Mouse (Mus musculus): Measurements from ENCODE around the gene Tln2.

Gene Tln2

DNA sequence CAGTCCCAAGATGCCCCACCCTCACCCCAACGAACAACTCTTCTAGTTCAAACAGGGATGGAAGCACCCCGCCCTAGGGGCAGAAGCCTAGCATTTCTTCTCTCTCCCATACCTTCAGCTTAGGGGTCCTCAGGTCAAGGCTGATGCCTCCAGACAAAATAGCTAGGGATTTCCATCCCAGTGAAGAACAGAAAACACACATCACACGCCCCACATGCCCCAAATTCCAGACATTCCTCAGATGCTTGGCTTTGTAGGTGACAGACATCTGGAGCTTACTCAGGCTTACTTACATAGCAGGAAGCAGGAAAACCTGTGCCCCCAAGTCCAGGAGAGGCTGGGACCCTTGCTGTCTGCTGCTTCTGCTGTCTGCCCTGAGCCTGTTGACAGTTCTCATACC lies 351.1 kb downstream of the Tln2 start:
- DNase-seq (ENCODE audit: low read depth), result no peak

DNA sequence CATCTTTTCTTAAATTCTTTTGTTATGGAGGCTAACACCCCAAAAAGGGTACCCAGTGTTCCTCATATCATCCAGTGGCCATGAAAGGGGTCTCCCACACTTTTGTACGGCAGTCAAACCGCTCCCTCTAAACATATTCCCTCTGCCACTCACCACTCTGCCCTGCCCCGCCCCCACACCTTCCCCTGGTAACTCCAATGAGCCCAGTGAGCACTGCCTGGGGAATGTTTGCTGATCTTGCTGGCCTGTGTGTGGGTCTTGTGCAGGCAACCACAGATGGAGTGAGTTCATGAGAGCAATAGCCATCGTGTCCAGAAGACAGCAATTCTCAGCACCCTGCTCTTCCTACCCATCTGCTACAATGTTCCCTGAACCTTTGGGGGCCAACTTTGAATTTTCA lies 354.3 kb downstream of the Tln2 start:
- DNase-seq (ENCODE audit: low read depth), result peak; percentile 75

DNA sequence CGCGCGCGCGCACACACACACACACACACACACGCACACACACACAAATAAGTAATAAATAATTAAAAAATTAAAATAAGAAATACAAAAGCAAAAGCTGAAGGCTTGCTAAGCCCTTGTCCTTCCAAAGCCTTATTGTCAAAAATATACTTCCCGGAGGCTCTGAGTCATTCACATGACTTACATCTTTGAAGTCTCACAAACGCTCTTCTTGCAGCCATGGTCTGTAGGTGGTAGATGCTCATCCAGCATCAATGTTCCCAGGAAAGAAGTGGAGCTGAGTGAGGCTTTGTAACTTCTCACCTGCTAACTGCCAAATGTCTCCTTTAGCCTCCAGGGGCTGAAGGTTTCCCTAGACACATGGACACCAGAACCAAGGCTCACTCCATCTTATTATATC lies 362.9 kb downstream of the Tln2 start:
- no peak for DNase-seq (ENCODE audit: low read depth)

DNA sequence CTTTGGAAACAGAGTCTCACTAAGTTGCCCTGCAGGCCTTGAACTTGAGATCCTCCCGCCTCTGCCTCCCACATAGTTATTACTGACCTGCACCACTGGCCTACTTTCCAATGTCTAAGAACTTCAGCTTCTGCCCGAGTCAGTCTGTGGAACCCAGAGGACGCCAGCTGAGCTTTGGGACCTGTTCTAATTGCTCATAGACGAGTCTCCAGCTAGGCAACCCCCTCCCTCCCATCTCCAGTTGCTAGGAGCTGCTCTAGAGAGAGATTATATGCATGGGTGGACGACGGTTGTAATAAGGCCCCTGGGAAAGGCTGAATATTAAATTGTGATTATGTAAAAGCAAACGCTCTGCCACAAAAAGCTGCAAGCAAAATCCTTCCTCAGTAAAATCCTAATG lies 364.2 kb downstream of the Tln2 start:
- DNase-seq (ENCODE audit: low read depth), result no peak

DNA sequence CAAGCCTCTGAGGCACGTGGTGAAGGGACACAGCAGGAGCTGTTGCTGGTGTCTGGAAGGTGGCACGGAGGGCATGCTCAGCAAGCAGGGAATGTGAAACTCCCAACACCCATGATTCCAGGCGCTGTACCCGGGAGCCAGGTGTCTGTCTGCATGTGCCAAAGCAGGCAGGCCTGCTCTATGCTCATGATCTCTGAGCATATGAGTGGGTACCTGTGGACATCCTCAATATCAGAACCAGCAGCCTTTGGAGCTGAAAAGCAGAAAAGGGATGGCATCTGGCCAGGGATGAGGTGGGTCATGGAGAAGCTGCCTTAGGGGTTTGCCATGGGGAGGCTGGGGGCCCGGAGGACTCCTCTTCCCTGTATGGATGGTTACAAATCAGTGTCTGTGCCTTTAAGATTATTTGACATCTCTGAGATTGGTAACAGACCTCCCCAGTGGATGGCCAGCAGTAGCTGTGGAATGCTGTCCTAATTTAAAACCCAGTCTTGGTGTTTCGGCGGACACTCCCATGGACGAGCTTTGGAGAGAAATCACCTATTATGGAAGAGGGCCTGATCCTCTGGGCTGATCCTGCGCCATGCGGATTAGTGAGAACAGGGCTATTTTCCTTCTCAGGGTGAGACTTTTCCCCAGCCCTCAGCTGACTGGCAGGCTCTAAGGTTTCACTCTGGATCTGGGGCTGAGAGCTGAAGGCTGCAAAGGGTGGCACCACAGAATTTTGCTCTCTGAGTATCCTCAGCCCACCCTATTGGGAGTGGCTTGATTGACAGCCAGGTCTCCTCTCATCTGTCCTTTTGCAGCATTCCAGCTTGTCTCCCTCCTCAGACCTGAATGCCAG lies 367.8 kb downstream of the Tln2 start:
- DNase-seq (ENCODE audit: low read depth), result no peak

DNA sequence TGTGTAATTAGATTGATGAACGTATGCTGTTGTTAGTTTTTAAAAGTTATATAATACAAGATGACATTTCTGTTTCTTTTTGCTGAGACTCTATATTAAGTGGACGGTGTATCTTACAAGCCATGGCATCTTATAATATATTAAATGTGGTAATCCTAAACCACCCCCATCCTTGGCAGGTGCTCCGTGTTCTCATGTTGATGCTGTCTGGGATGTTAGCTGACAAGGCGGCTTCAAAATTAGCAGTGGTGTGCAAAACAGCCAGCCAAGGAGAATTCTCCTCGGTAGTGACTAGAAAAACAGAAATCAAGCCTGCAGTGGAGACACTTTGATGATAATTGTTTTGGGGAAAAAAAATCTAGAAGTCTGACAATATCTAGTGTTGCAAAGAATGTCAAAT lies 371.8 kb downstream of the Tln2 start:
- DNase-seq (ENCODE audit: low read depth), result no peak

DNA sequence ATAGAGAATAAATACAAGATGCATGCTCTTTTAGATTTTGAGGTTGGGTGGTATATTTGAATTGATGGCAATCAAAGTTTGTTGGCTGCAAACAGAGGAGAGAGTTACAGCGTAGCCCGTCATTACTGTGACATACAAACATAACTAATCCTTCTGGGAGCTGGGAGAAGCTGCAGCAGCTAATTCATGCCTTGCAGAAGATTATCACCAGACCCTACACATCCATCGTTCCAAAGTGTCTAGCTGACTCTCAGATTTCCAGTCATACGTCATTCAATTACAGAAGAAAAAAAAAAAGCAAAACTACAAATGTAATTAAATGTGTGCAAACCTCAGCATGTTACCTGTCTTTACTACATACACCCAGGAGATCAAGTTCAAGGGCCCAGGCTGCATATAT lies 372.3 kb downstream of the Tln2 start:
- no peak for DNase-seq (ENCODE audit: low read depth)

DNA sequence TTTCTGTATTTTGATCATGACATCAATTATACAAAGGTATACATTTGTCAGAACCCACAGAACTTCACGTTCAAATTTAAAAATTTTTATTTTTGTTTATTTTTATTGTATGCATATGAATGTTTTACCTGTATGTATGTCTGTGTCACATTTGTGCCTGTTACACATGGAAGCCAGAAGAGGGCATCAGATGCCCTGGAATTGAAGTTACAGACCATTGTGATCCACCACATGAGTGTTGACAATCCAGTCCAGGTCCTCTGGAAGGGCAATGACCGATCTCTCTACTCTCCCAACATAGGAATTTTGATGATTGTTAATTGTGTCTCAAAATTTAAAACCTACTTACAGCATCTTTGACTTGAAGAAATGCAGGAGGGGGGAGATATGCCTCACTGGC lies 374.9 kb downstream of the Tln2 start:
- DNase-seq (ENCODE audit: low read depth), result no peak

DNA sequence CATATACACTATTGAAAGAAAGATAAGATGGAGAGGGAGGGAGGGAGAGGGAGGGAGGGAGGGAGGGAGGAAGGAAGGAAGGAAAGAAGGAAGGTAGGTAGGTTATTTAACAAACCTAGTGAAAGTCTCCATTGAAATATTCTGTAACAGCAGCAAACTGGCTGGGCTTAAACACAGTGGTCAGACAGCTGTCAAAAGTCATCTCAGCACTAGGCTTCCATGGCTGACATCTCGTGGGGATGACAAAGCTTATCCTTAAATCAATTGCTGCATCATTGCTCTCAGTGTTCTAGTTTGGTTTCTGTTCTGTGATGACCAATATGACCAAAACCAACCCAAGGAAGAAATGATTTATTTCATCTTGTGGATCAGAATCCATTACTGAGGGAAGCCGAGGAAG lies 376.0 kb downstream of the Tln2 start:
- no peak for DNase-seq (ENCODE audit: low read depth)

DNA sequence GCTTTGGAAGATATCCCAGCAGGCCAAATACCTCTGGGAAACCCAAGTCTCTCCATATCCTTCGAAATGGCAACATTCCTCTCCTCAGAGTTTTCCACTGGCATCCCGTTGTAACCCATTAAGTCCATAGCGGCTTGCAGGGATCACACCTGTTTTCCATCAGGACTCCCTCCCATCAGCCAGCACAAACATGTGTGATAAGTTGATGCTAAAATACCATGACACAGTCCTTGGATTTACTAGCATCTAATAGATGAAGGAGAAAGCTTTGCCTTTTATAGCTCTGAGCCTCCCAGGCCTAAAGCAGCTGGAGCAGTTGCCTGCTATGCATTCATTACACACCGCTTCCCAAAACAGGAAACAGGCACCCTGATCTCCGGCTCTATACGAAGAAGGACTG lies 377.5 kb downstream of the Tln2 start:
- DNase-seq (ENCODE audit: low read depth), result peak; percentile 86

DNA sequence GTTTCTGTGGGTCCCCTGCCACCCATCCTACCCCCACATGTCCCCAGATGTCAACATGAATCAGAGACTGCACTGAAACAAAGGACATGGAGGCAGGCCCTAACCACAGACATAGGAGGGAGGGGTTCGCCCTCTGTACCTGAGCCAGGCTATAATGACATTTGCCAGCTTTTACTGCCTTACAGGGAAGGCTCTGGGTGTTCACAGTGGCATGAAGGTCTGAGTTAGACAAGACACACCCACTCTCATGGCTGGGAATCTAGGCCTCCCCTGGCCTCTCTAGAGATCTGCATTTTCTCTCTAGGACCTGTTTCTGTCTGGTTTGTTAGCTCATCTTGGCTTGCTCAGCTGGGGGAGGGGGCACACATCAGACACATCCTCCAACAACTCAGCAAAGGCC lies 380.8 kb downstream of the Tln2 start:
- DNase-seq (ENCODE audit: low read depth), result peak; percentile 17

DNA sequence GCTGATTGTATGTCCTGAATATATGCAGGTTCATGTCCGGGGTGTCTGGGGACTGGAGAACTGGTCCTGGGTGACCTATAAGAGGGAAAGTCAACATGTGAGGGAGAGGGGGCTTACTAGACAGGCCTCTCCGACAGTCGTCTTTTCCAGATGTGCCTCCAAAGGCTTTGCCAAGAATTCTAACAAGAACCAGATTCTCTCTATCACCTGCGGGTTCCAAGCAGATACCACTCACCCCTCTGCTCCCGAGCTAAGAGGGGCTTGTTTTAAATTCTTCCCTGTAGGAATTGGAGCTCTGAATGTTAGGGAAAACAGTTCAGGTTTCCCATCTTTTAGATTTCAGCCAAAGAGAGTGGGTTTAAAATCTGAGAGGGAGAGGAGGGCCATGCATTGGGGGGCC lies 381.3 kb downstream of the Tln2 start:
- no peak for DNase-seq (ENCODE audit: low read depth)

DNA sequence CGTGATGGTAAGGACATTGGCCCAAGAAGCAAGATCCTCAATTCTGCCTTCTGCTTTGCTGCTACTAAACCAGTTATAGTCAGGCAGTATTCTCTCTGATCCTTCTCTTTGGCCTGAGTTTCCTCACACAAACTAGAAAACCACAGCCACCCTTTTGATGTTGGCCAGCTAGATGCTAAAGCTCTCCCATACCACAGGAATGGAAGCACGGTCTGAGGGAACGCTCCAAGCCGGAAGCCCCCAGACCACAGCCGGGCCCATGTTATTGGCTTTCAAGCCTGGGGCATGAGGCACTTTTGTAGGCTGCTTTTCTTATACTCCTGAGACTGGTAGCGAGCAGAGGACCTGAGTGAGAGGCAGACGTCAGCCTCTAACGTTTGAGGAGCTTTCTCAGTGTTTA lies 383.4 kb downstream of the Tln2 start:
- no peak for DNase-seq (ENCODE audit: low read depth)

DNA sequence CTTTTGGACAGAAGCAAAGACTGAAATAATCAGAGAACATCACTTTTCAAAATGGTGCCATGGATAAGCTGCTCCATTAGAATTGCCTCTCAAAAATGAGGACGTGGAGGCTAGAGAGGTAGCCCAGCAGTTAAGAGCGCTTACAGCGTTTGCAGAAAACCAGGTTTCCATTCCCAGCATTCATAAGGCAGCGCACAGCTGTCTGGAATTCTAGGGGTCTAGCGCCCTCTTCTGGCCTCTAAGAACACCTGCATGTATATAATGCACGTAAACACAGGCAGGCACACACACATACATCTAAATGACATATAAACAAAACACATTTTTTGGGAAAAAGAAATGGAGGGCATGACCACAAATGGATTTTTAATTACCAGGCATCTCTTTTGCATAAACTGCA lies 385.7 kb downstream of the Tln2 start:
- no peak for DNase-seq (ENCODE audit: low read depth)

DNA sequence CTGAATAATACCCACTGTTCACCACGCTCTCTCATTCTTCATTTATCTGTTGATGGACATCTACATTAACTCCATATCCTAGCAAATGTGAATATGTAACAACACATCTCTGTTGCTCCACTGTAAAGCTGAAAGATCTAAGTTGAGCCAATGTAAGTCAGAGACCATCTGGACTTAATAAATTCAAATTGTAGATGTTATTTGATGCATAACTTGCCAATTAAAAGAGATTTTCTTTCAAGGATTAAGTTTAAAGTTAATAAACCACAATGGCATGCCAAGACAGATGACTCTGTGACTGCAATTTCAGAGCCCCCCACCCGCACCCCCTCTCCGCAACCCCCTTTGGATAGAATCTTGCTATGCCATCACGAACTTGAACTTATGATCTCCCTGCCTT lies 386.3 kb downstream of the Tln2 start:
- DNase-seq (ENCODE audit: low read depth), result peak; percentile 18

DNA sequence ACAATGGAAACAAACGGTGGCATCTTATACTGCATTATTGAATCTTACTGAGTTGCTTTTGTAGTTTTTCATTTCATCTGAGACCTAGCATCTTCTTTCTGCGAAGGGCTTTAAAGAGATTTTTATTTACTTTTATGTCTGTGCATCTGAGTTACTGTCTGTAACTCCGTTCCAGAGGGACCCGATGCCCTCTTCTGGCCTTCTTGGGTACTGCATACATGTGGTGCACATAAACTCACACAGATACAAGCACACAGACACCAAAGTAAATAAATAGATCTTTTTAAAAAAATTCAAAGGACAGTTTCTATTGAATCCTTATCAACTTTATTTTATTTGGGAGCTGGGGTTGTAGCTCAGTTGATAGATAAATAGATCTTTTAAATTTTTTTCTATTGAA lies 388.1 kb downstream of the Tln2 start:
- DNase-seq (ENCODE audit: low read depth), result peak; percentile 41

DNA sequence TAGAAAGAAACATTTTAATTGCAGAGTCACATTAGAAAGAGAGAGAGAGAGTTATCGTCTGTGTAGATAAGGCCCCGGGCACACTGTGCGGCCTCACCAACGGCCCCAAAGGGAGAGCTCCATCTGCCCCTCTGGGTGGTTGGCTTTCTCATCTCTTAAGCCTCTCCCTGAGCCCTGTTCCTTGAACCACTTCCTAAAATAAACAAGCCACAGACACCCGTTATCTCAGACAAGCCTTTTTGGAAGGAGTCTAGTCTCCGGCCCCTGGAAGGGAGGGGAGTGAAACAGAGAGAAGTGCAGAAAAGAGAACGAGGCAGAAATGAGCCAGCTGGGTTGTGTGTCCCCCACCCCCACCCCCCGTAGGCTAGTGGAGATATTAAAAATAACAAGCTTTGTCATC lies 388.7 kb downstream of the Tln2 start:
- no peak for DNase-seq (ENCODE audit: low read depth)

DNA sequence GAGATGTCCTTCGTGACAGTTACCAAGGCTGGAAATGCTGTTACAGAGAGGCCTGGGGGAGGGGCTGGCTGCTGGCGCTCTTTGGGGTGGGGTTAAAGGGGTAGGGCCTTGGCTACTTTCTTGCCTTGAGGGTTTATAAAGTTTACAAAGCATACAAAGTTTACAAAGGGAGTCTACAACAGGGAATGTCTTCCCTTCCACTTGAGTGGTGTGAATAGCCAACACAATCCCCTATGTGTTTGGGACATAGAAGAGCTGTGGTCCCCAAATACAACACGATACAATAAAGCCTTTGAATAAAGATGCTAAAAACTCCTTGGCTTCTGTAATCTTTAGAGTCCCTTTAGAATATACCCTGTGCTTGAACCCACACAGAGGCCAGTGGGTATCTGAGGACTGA lies 389.5 kb downstream of the Tln2 start:
- no peak for DNase-seq (ENCODE audit: low read depth)
